Mouse (Mus musculus): ENCODE data around the gene Epb41l4b. TPM values are rescaled to one million over a fixed set of nuclear protein-coding genes. Genes with fewer than 3 reads are reported as not detected.

Epb41l4b gene
- total RNA-seq, 2 experiments from 2014 or later: 6.3 to 8.4 TPM

DNA sequence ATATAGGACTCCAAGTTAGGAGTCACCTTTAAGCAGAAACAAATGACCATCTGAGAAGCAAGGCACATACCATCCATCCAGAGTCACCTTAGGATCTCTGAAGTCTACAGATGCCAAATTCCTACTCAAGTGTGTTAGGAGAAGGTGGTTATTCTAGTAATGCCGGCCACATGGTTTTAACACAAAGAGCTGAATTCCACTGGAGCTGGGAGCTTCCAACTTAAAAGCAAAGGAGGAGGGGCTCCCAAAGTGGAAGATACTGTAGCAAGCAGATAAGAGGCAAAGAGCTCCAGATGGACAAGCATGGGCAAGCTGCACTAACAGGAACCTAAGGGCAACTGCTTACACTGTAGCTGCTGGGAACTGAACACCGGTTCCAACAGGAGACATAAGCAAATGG is 76.3 kb downstream of the Epb41l4b start:
- intact Hi-C loops (cut with DNase I): no loop called here
- no peak for DNase-seq

DNA sequence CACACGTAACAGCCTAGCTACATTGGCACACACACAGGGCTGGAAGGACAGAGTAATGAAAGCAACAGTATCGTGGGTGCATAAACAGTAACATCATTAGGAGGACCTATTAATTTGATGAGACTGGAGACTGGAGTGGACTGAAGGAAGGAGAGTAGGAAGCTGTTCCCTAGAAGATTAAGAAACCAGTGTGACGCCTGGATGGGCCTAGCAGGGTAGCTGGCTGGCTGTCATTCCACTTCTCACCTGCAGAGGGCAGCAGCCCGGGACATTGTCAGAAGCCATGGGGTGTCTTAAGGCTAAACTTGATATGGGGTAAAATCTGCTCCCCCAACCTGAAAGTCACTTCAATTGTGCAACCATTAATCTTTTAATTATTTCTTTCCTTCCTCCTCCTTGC is 78.0 kb downstream of the Epb41l4b start:
- DNase-seq: peak; percentile 75
- intact Hi-C loops (cut with DNase I): no loop called here

DNA sequence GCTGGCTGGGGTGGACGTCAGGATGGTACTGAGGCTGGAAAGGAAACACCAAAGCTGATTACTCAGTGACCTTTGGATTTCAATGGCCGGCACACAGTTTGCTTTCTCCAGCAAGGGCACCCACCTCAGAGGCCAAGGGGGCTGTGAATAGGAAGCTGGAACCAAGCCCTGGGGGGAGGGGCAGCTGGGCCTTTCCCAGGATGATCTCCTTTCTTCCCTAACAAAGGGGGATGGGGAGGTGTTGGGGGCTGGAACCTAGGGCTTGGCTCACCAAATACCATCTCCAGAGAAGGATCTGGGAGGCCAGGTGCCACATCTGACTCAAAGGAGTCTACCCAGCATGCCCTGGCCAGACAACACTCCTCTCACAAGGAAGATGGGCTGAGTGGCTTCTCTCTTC is 78.4 kb downstream of the Epb41l4b start:
- peak; percentile 33 for DNase-seq
- intact Hi-C loops (cut with DNase I): no loop called here

DNA sequence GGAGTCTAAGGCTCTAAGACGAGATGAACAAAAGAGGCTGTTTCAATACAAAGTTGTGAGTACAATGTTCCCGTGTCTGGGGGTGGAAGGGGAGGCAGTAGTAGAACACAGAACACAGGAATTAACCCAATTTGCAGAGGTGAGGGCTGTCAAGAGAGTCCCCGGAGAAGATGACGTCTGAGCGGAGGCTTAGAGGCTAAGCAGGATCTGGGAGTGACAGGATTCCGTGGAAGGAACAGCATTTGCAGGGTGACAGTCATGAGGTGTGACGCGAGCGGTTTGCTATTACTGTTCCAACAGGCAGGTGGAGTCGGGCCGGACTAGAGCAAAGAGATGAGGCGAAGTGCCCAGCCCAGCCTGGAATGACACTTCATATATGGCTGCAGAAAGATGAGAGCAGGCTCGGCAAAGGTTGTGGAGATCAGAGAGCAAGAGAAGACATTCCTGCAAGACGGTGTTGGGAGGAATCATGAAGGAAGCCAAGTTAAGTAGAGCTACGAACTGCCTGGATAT is 82.9 kb downstream of the Epb41l4b start:
- no peak for DNase-seq
- intact Hi-C loops (cut with DNase I): no loop called here

DNA sequence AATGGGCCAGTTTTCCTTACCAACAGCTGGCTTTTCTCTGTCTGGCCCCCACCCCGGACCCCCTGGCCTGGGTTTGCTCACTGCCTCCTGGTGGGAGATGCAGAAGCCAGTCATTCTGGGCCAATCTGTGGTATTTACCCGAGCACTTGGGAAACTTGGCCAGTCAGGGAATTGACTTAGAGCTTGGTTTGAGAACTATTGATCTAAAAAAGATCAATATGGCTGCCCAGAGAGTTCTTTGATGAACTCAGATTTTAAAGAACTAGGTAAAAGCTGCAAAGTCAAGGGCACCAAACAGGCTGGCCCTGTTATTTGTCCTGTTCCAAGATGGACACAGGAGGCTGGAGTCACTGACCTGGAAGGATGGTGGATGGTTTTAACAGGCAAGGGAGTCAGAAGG is 84.6 kb downstream of the Epb41l4b start:
- DNase-seq: no peak
- intact Hi-C loops (cut with DNase I): no loop called here

DNA sequence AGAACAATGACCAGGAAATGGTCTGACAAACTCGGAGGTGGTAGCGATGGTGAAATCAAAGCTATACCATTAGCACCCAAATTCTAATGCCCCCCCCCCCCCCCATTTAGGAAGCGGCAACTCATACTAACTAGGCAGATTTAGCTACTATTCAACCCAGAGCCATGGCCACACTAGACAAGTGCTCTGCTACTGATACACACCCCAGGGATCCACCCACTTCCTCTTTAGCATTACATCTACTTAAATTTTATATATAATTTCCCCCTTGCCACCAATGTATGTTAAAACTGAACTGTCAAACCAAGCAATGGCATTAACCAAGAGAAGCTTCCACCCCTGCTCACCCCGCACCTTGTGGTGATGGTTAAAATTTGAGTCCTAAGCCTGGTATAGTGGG is 85.6 kb downstream of the Epb41l4b start:
- intact Hi-C loops (cut with DNase I): no loop called here
- DNase-seq: no peak

DNA sequence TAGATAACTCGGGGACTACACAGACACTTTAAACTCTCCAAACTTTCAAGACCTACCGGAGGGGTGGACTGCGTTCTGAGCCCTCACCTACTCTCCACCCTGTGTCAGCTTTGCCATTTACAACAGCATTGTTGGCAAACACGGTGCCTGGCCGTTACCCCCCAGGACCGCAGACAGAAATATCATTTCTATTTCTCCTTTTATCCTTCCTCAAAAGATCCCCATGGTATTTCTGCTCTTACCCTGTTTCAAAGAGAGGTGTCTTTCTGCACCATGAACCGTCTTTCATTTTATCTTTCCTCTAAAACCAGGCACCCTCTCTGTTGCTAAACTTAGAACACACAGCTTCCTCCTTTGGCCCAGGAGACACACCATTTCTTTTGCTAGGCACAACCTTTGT is 87.6 kb downstream of the Epb41l4b start:
- intact Hi-C loops (cut with DNase I): no loop called here
- DNase-seq: no peak

DNA sequence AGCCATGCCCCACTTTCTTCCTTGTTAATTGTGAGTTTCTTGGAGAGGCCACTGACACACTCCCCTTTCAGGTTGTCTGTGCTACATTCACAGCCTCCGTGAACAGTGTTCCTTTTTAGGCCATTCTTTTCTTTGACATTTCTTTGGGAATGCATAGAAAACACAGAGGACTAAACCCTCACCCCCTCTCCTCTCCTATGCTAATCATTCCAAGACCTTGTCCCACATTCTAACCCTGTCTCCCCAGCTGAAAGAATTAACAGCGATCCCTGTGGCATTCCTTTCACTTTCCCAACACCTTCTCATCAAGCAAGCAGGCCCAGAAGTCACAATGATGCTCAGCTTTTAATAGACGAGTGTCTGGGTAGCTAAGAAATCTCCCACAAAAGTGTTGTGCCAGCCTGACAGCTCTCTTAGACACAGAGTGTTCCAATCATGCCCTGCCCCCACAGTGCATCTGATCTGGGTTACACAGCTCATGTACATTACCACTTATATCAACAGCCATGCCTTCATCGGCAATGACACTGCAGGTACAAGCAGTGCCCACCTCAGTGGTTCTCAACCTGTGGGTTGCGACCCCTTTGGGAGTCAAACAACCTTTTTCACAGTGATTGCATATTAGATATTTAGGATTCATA is 93.8 kb downstream of the Epb41l4b start:
- intact Hi-C loops (cut with DNase I): no loop called here
- no peak for DNase-seq

DNA sequence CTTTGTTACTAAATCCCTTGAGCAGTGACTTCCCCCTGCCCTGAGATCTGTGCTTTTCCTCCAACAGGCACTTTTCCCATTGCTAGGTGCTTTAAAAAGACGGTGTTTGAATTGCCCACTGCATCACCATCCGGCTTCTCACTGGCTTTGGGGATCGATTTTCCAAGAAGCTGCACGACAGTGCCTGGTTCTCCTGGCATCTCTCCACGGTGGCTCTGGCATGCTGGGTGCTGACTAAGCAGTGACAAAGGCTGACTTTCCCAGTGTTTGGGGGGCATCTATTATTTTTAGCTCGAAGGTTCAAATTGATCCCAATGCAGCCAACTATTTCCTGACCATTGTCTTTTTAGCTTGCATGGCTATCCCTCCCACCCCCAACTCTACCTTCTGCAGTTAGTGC is 94.7 kb downstream of the Epb41l4b start:
- peak; percentile 52 for DNase-seq
- intact Hi-C loops (cut with DNase I): no loop called here

DNA sequence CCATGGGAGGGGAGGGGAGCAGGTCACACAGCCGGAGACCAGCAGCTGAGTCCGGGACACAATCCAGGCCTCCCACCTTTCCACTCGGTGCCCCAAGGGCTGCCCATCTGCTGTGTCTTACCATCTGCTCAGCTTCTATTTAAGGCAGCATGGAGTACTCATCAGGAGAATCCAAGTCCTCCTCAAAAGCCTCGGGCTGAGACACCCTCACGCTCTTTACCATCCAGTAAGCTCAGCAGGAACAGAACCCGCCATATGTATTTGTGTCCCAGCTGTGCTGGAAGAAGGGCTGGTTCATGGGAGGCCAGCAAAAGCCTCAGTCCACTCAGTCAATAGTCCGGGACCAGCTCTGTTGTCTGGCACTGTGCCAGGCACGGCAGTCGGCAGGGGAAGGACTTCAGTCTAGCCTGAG is 97.1 kb downstream of the Epb41l4b start:
- DNase-seq: peak; percentile 88
- intact Hi-C loops (cut with DNase I): no loop called here

DNA sequence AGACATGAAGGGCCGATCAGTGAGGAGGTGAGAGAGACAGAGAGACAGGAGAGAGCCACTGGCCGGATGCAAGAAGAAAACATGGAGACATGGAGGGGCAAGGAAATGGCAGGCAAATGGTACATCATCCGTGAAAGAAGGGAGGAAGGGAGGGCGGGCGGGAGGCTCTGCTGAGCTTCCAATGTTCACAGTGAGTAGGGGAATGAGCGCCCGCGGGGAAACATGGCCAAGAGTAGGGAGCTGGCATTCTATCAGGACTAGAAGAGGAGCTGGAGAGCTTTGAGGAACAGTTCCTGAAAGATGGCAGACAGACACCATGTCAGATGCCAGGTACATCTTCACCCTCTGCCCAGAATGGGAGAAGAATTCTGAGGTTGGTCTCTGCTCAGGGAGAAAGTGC is 99.6 kb downstream of the Epb41l4b start:
- intact Hi-C loops (cut with DNase I): no loop called here
- DNase-seq: no peak

DNA sequence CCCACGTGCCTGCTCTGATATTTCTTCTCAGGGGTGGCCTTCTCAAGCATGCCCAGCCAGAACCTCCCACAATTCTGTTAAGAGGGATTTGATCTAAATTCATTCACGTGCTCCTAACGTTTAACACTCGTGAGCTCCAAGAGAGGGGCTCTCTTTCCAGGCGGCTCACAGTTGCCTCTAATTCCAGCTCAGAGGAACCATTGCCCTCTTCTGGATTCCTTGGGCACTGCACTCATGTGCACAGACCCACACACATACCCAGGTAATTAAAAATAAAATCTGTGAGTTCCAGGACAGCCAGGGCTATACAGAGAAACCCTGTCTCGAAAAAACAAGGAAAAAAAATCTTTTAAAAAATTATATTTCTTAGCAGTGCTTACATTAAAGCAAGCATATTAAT is 101.6 kb downstream of the Epb41l4b start:
- intact Hi-C loops (cut with DNase I): no loop called here
- DNase-seq: no peak

DNA sequence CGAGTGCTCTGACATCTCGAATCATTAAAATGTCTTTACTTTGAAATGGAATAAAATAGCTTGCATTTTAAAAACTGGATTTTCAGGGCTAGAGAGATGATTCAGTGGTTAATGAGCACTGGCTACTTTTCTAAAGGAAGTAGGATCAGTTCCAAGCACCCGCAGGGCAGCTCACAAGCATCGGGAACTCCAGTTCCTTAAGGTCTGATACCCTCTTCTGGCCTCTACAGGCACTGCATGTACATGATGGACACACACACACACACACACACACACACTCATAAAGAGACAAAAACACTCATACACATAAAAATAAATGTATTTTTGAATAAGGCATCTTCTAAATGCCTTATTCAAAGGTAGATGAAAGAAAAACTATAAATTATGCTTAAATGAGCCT is 102.0 kb downstream of the Epb41l4b start:
- intact Hi-C loops (cut with DNase I): no loop called here
- no peak for DNase-seq

DNA sequence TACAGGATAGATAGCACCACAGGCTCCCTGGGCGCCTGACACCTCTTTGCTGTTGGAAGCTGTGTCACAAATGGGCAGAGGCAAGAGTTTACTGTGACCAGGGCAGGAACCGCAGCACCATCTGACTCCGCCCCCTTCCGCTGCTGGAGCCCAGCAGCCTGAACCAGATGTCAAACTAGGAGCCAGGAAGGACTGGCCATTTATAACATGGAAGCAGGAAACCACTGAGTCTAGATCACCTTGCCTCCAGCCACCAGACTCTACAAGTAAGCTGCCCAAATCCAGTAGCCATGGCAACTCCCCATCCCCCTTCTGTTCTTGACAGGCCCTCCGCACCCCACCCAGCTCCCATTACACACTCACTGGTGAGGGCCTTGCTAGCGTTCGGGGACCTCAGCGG is 102.8 kb downstream of the Epb41l4b start:
- intact Hi-C loops (cut with DNase I): no loop called here
- no peak for DNase-seq

DNA sequence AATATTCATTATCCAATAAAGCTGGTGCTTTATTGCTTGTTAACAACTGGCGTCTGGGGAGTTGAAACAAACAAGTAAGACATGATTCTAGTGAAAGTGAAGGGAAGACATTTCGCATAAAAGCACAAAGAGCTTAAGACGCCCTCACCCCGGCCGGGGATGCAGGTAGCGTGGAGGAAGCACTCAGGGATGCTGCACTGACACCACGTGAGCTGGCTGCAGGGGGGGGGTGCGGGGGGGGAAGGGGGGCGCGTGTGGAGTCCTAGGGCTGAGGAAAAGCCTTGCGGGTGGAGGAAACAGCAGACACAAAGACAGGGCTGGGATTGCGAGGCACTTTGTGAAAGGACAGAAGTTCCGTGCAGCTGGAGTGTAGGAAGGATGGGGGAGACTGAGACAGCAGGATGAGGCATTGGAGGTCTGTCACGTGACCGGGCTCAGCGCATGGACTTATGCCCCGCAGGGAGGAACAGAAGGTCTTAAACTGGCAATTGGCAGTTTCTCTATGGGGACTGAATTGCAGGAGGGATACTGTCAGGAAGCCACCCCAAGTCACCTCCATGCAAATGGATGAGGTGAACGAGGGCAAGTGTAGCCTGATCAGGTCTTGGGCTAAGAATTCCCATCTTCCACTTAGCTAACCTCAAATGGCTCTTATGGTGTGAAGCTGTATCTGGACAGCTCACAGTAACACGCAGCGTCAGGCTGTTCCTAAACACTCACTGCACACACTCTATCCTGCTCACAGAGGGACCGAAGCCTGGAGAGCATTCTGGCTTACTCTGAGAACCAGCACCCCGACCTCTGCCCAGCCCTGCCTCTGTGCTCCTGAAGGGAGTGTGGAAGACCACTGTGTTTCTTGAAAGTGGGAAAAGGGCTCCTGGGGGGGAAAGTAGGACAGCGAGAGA is 103.9 kb downstream of the Epb41l4b start:
- intact Hi-C loops (cut with DNase I): no loop called here

DNA sequence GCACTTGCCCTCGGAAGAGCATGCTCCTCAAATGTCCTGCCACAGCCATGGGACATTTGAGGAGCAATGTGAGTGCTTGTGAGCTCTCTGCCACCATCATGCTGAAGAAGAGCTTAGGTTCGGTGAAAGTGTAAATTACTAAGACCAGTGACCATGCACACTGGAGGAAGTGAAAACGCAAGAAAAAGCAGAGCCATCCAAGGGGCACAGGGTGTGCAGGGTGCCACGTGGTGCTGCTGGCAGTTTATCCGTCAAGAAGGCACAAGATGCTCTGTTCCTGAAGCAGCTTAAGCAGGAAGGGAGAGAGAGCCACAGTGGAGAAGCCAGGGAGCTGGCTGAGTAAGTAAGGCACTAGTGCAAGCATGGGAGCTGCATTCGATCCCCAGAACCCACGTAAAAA is 105.7 kb downstream of the Epb41l4b start:
- intact Hi-C loops (cut with DNase I): no loop called here
- no peak for DNase-seq

More for the DNA sequence above, 103.9 kb downstream of the Epb41l4b start:
- peak; percentile 68 for DNase-seq

DNA sequence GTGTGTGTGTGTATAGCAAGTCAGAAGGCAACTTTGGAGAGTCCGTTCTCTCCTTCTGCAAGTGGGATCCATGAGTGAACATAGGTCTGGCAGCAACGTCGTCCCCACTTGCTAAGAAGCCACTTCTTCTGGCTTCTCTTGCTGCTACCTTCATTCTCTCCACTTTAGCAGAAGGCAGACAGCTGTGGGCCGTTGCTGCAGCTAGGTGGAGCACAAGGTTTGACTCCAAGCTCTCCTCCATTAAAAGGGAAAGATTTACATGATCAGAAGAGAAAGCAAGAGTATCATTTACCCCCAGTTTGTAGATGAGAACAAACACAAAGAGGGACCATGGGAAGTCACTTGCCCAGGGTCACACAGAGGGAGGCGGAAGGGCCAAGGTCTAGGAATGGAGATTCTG is 109.1 kb downstream of the Epb41l4b start:
- intact Hi-C loops (cut with DNase I): no loop called here
- DNase-seq: no peak

DNA sequence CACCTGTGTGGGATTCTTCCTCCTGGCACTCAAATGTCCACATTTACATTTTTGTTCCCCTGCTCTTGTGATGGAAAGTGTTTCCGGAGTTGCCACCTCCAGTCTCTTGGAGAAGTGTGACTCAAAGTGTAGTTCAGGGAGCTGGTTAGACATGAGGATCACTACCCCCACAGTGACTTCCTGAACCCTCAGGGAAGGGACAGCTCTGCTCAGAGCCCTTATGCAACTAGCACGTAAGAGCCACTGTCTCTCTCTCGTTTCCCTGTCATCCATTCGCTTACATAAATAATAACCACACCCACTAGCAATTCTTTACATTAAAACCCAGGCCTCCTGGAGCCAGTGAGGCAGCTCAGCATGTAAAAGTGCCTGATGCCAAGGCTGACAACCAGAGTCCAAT is 111.8 kb downstream of the Epb41l4b start:
- intact Hi-C loops (cut with DNase I): no loop called here
- no peak for DNase-seq

DNA sequence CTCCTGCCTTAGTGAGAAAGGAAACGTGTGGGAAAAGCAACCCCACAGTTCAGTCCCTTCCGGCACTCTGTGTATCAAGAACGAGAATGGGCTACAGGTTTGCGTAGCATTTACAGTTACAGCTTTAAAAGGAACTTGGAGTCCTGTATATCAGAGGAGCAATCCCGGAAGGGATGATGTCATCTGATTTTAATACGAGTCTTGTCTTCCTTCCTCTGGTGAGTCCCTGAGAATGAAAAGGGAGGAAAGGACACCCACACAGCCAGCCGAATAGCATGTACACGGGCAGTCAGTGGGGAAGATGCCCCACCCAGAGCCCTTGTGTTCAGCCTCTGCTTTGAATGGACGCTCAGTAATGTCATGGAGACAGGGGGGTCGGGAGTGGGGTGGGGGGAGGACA is 115.3 kb downstream of the Epb41l4b start:
- intact Hi-C loops (cut with DNase I): loop anchor here (10.0 kb wide), 1 partner anchor 237 kb away; no protein-coding TSS in a partner anchor
- no peak for DNase-seq

DNA sequence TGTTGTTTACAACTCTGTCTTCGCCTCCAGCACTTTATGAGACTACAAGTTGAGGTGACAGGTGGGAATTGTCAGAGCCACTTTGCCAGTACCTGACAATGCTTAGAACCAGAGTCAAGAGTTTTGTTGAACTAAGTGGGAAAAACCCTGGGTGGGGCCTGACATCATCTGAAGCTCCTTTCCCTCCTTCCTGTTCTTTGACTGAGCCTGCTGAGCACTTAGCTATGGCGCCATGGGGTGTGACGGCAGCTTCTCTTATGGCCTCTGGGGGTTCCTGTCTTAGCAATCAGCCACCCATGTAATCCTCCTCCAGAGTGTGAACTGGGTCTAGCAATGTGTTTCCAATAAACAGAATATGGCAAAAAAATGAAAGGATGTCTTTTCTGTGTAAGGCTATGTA is 119.7 kb downstream of the Epb41l4b start:
- intact Hi-C loops (cut with DNase I): loop anchor here (10.0 kb wide), 1 partner anchor 241 kb away; no protein-coding TSS in a partner anchor
- no peak for DNase-seq

DNA sequence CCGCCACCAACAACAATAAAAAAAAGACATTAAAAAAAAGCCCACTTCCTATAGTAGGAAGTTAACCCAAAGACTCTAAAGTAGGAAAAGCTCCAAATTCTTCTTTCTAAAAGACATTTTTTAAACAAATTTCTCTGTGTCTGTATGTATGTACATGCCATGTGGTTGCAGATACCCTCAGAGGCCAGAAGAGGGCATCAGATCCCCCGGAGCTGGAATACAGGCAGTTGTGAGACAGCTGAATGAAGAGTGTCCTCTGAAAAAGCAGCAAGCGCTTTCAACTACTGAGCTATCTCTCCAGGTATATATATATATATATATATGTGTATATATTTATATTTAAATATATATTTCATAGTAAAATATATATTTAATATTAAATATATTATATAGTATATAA is 121.9 kb downstream of the Epb41l4b start:
- intact Hi-C loops (cut with DNase I): loop anchor here (10.0 kb wide), 1 partner anchor 244 kb away; no protein-coding TSS in a partner anchor
- DNase-seq: no peak

DNA sequence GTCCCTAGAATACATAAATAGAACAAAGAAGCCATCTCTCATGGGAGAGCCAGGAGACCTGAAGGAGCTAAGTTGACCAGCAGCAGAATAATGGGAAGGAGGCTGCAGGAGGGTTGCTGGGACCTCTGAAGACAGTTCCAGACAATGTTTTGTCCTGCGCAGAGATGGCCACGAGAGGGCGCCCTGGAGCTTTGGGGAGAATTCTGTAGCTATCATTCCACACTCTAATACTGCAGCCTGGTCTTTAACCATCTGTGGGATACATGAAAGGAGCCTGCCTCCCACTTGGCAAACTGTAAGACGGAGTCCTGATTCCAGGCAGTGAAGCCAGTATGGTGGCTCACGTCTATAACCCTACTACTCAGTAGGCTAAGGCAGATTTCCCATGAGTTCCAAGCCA is 126.0 kb downstream of the Epb41l4b start:
- intact Hi-C loops (cut with DNase I): no loop called here
- peak; percentile 89 for DNase-seq

Measured in left cerebral cortex, postnatal 4 days (tissue).